Mouse (Mus musculus) forebrain, embryonic 13.5 days (tissue): ENCODE data around the gene Morn1. TPM values are rescaled to one million over a fixed set of nuclear protein-coding genes. Genes with fewer than 3 reads are reported as not detected.

Experiments
- ATAC-seq: fragments of 200-750 bp; cut with Nextera tagmentation; 2 replicates; pipeline ENCODE4 v1.8.0; 2017
- H3K27ac ChIP-seq: fragments of 300-500 bp; sonication (generic); 2 replicates; pipeline ENCODE4 v1.5.1; 2015; ENCODE audit warnings: inconsistent platforms, mild to moderate bottlenecking, moderate library complexity
- H3K27me3 ChIP-seq: fragments of 300-500 bp; sonication (generic); 2 replicates; pipeline ENCODE4 v1.6.1; 2015; ENCODE audit warnings: mild to moderate bottlenecking, inconsistent platforms
- H3K36me3 ChIP-seq: fragments of 300-500 bp; sonication (generic); 2 replicates; pipeline ENCODE4 v1.6.1; 2015; ENCODE audit warnings: mild to moderate bottlenecking, inconsistent platforms; ENCODE audit not compliant: poor library complexity, severe bottlenecking
- H3K4me1 ChIP-seq: fragments of 300-500 bp; sonication (generic); 2 replicates; pipeline ENCODE4 v1.6.1; 2015; ENCODE audit warnings: inconsistent platforms
- H3K4me2 ChIP-seq: fragments of 300-500 bp; sonication (generic); 2 replicates; pipeline ENCODE4 v1.6.1; 2015; ENCODE audit warnings: inconsistent platforms, mild to moderate bottlenecking, moderate library complexity
- H3K4me3 ChIP-seq: fragments of 300-500 bp; sonication (generic); 2 replicates; pipeline ENCODE4 v1.5.1; 2015; ENCODE audit warnings: mild to moderate bottlenecking, inconsistent platforms
- H3K9ac ChIP-seq: fragments of 300-500 bp; sonication (generic); 2 replicates; pipeline ENCODE4 v1.6.1; 2015; ENCODE audit warnings: mild to moderate bottlenecking, inconsistent platforms
- H3K9me3 ChIP-seq: fragments of 300-500 bp; sonication (generic); replicated peaks from 2 replicates; pipeline ENCODE4 v1.6.1; 2016; ENCODE audit warnings: inconsistent platforms
- WGBS: fragments of 180-500 bp; shearing (Covaris S2); methylation state at CpG from one replicate; pipeline ENCODE4 v1.1.7; 2015; 5-methylcytosine and 5-hydroxymethylcytosine counted together
- polyA plus RNA-seq: library from polyadenylated mRNA; unstranded; fragments of >200 nt; fragmentation: Nextera tagmentation; extraction: Ambion mirVana; gene quantifications from 2 replicates; pipeline ENCODE4 v1.2.1, GENCODE M21; 2015

Morn1 gene
- polyA plus RNA-seq, 1 experiment from 2014 or later, result 7.4 TPM

- peaks cover 40% of the 10 kb centered on the region for H3K36me3 ChIP-seq
- no peak overlapping the region for H3K4me3 ChIP-seq
- 0 out of 2 replicates have a peak overlapping the region, but pooled peaks have one; percentile 13 for H3K9ac ChIP-seq
- peaks cover 29% of the 10 kb centered on the region for H3K4me1 ChIP-seq
- WGBS, result 89% methylated on average over 4 of the region's 4 CpGs
- H3K4me2 ChIP-seq, result no peak overlapping the region
- no peak overlapping the region for H3K27ac ChIP-seq
- no peak for ATAC-seq
- H3K27me3 ChIP-seq, result no peaks in the 10 kb centered on the region
- no peaks in the 10 kb centered on the region for H3K9me3 ChIP-seq
Observed at GRCm38 (mm10) chr4:155083553-155083952, 2.8 kb upstream of the Morn1 start.

DNA sequence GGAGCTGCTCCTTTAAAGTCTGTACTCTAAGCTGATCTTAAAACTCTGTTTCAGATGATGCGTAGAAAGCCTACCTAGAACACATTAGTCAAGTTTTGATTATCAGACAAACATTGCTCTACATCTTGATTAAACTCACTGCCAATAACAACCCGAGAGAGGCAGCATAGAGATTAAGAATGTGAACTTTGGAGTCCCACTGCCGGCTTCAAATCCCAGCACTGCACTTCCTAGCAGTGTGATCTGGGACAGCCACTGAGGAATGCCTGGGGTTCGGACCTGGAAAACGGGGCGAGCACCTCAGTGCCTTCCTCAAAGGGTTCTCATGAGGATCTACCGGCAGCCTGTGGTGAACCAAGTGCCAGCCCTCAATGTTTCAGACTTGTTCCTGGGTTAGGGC lies 2.0 kb upstream of the Morn1 start:
- Histone ChIP-seq H3K4me1 (peaks cover 29% of the 10 kb centered on the region), H3K9me3 (no peaks in the 10 kb centered on the region), H3K9ac (peak overlapping the region; percentile 38), H3K36me3 (peaks cover 34% of the 10 kb centered on the region), H3K27ac (no peak overlapping the region), H3K27me3 (no peaks in the 10 kb centered on the region), H3K4me2 (0 out of 2 replicates have a peak overlapping the region, but pooled peaks have one; percentile 94), H3K4me3 (no peak overlapping the region)
- 92% methylated on average over 7 of the region's 7 CpGs for WGBS
- no peak for ATAC-seq

DNA sequence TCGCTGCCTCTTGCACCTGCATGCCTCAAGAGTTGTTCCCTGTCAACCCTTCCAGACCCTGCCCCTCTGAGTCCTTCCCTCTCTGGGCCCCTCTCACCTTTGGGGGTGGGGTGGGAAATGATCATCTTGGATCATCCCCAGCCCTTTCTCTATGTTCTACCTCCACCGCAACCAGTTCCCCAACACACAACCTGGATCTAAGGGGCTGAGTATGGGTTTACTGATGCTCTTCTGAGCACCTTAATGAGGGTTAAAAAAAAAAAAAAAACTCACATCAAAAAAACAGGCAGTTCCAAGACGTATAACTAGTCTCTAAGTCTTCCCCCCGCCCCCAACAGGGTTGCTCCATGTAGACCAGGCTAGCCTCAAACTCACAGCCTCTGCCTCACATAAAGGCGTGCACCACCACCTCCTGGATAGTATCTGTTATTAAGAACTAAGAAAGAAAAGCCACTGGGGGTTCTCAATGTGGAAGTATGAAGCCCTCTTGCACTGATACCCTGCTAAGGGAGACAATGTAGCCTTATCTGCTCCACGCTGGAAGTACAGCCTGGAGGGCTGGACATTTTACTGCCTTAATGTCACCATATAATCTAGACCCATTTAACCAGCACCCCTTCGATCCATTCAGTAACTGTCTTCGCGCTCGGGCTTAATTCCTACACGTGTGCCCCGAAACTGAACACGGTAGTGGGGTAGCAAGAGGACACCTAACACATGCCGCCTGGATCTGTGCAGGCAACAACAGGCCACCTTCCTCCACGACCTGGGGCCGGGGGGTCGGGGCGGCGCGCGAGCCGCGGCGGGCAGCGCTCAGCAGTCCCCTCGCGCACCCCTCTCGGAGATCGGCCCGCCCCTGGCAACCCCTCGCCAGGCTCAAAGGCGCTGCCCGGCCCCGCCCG lies 920 bp upstream of the Morn1 start:
- Histone ChIP-seq H3K9me3 (no peaks in the 10 kb centered on the region), H3K9ac (peak overlapping the region; percentile 90), H3K27me3 (no peaks in the 10 kb centered on the region), H3K4me3 (peak overlapping the region; percentile 89), H3K4me1 (peaks cover 29% of the 10 kb centered on the region), H3K4me2 (peak overlapping the region; percentile 94), H3K36me3 (peaks cover 23% of the 10 kb centered on the region), H3K27ac (peak overlapping the region; percentile 89)
- no peak for ATAC-seq
- 7% methylated on average over 35 of the region's 35 CpGs for WGBS

GRCm38 (mm10) chr4:155089241-155089640 lies 2.9 kb downstream of the Morn1 start:
- H3K27me3 ChIP-seq, result no peaks in the 10 kb centered on the region
- H3K27ac ChIP-seq, result no peak overlapping the region
- no peak overlapping the region for H3K9ac ChIP-seq
- ATAC-seq, result no peak
- 90% methylated on average over 5 of the region's 5 CpGs for WGBS
- H3K4me3 ChIP-seq, result no peak overlapping the region
- peaks cover 5% of the 10 kb centered on the region; the same call in 1 of the 2 replicates for H3K36me3 ChIP-seq
- no peaks in the 10 kb centered on the region for H3K9me3 ChIP-seq
- H3K4me1 ChIP-seq, result peaks cover 22% of the 10 kb centered on the region
- H3K4me2 ChIP-seq, result no peak overlapping the region

- H3K9me3 ChIP-seq, result no peaks in the 10 kb centered on the region
- peaks cover 5% of the 10 kb centered on the region; the same call in 1 of the 2 replicates for H3K36me3 ChIP-seq
- no peak overlapping the region for H3K4me2 ChIP-seq
- WGBS, result 95% methylated on average over 4 of the region's 4 CpGs
- H3K27me3 ChIP-seq, result no peaks in the 10 kb centered on the region
- H3K4me3 ChIP-seq, result no peak overlapping the region
- ATAC-seq, result no peak
- H3K27ac ChIP-seq, result no peak overlapping the region
- peaks cover 13% of the 10 kb centered on the region for H3K4me1 ChIP-seq
- H3K9ac ChIP-seq, result no peak overlapping the region
Observed at GRCm38 (mm10) chr4:155090147-155090546, 3.8 kb downstream of the Morn1 start.

DNA sequence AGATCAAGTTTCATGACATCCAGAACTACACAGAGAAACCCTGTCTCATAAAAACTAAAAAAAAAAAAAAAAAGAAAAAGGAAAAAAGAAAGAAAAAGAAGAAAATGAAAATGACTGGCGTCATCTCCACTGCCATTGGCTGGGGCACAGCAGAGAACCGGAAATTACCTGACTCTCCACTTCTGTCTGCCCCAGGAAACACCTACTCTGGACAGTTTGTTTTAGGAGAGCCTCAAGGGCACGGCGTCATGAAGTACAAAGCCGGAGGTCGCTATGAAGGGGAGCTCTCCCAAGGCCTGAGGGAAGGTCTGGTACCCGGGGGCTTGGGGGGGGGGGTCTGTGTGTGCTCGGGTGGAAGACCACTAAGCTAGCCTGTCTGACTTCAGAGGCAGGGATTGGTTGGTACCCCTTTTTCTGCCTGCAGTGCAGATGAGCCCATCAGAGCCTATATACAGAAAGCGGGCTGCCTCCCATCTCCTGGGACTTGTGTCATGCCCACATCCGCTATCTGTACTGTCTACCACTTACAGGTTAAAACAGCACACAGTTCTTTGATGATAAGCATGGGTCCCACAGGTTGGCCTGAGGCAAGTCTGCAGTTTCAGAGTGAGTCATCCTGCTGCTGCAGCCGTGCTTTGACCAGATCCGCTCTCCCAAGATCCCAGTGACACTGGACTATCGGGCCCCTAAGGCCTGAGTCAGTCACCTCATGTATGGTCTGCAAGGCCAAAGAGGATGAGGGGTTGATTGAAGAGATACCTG lies 4.5 kb downstream of the Morn1 start:
- no peak overlapping the region for H3K4me3 ChIP-seq
- H3K9me3 ChIP-seq, result no peaks in the 10 kb centered on the region
- no peak overlapping the region for H3K4me2 ChIP-seq
- ATAC-seq, result no peak
- H3K27me3 ChIP-seq, result no peaks in the 10 kb centered on the region
- H3K36me3 ChIP-seq, result peaks cover 5% of the 10 kb centered on the region; the same call in 1 of the 2 replicates
- H3K27ac ChIP-seq, result no peak overlapping the region
- peaks cover 12% of the 10 kb centered on the region for H3K4me1 ChIP-seq
- 93% methylated on average over 13 of the region's 13 CpGs for WGBS
- no peak overlapping the region for H3K9ac ChIP-seq

DNA sequence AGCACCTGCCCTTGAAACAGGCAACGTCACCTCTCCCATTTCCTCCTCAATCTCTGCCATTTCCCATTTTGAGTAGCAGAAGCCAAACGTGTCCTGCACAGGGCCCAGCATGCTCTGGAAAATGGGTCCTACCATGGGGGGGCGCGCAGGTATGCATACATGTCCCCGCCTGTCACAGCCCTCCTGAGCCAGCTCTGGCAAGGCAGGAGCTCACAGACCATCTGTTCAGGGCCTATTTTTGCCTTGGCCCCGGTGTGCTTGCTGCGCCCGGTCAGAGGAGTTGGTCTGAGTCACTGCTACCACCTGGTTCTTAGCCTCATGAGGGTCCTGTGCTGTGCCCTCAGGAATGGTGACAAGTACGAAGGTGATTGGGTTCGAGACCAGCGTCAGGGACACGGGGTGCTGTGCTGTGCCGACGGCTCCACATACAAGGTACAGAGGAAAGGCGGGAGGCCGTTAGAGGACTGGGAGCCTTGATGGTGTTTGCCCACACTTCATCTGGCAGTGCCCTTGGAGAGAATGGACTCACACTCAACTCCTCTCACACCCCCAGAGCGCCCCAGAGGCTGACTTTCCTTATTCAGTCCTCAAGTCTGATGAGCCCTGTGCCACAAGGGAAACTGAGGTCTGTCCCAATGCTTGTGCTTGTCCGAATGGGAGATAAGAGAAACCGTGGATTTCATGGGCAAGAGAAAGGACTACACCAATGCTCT lies 6.5 kb downstream of the Morn1 start:
- no peaks in the 10 kb centered on the region for H3K27me3 ChIP-seq
- WGBS, result 92% methylated on average over 19 of the region's 19 CpGs
- H3K36me3 ChIP-seq, result peaks cover 5% of the 10 kb centered on the region; the same call in 1 of the 2 replicates
- H3K4me2 ChIP-seq, result no peak overlapping the region
- H3K4me3 ChIP-seq, result no peak overlapping the region
- H3K9ac ChIP-seq, result no peak overlapping the region
- 0 out of 2 replicates have a peak, but pooled peaks cover 3% of the 10 kb centered on the region for H3K4me1 ChIP-seq
- H3K27ac ChIP-seq, result no peak overlapping the region
- no peaks in the 10 kb centered on the region for H3K9me3 ChIP-seq
- no peak for ATAC-seq

GRCm38 (mm10) chr4:155093431-155094149 lies 7.2 kb downstream of the Morn1 start:
- Histone ChIP-seq H3K9ac (no peak overlapping the region), H3K4me1 (0 out of 2 replicates have a peak, but pooled peaks cover 3% of the 10 kb centered on the region), H3K9me3 (no peaks in the 10 kb centered on the region), H3K4me3 (no peak overlapping the region), H3K4me2 (no peak overlapping the region), H3K27ac (no peak overlapping the region), H3K36me3 (peaks cover 5% of the 10 kb centered on the region; the same call in 1 of the 2 replicates), H3K27me3 (no peaks in the 10 kb centered on the region)
- ATAC-seq, result no peak
- WGBS, result 87% methylated on average over 7 of the region's 7 CpGs

GRCm38 (mm10) chr4:155094565-155094964 lies 8.2 kb downstream of the Morn1 start:
- Histone ChIP-seq H3K4me2 (no peak overlapping the region), H3K4me1 (0 out of 2 replicates have a peak, but pooled peaks cover 3% of the 10 kb centered on the region), H3K27ac (no peak overlapping the region), H3K4me3 (no peak overlapping the region), H3K9ac (no peak overlapping the region), H3K9me3 (no peaks in the 10 kb centered on the region), H3K27me3 (no peaks in the 10 kb centered on the region), H3K36me3 (peaks cover 5% of the 10 kb centered on the region; the same call in 1 of the 2 replicates)
- ATAC-seq, result peak; percentile 68
- 79% methylated on average over 3 of the region's 3 CpGs for WGBS

GRCm38 (mm10) chr4:155095238-155095900 lies 9.0 kb downstream of the Morn1 start:
- peak; percentile 89 for ATAC-seq
- Histone ChIP-seq H3K9me3 (no peaks in the 10 kb centered on the region), H3K4me1 (peaks cover 5% of the 10 kb centered on the region), H3K27me3 (no peaks in the 10 kb centered on the region), H3K9ac (peak overlapping the region; percentile 31; the same call in 1 of the 2 replicates), H3K4me2 (no peak overlapping the region), H3K27ac (peak overlapping the region; percentile 7; the same call in 1 of the 2 replicates), H3K36me3 (peaks cover 5% of the 10 kb centered on the region; the same call in 1 of the 2 replicates), H3K4me3 (no peak overlapping the region)
- 27% methylated on average over 8 of the region's 8 CpGs for WGBS
